Mouse (Mus musculus) E14TG2a.4 (cell line): ENCODE measurements at regions not wholly inside any gene's neighbourhood (a gene's known extent, or its start where the extent isn't known, plus 50 kb on each side); places are given as distances from the start of the nearest gene placed in this dataset.
"Not testable (repeated sequence)": the region's sequence is repeated elsewhere in the genome, so short reads cannot be mapped to it uniquely, and the experiment has no call there.

Experiments used
- H3K27me3 ChIP-seq: 2 replicates; pipeline ENCODE4 v1.6.1; 2014; ENCODE audit warnings: low read length, control low read depth; ENCODE audit not compliant: insufficient read depth
- H3K36me3 ChIP-seq: 2 replicates; pipeline ENCODE4 v1.6.1; 2014; ENCODE audit warnings: low read length, control low read depth; ENCODE audit not compliant: insufficient read depth
- H3K4me1 ChIP-seq: replicated peaks from 2 replicates; pipeline ENCODE4 v1.6.1; 2014; ENCODE audit warnings: low read depth, low read length, control low read depth
- H3K4me3 ChIP-seq: replicated peaks from 2 replicates; pipeline ENCODE4 v1.5.1; 2014; ENCODE audit warnings: mild to moderate bottlenecking, low read length
- H3K9me3 ChIP-seq: 2 replicates; pipeline ENCODE4 v1.6.1; 2014; ENCODE audit warnings: low read length, control low read depth
- CTCF ChIP-seq: conservative IDR thresholded peaks from 2 replicates; pipeline ENCODE4 v1.5.1; 2014; ENCODE audit warnings: low read length
- NANOG ChIP-seq: IDR thresholded peaks from 2 replicates; pipeline ENCODE4 v1.6.1; 2014; ENCODE audit warnings: borderline replicate concordance, low read length, mixed read lengths
- POU5F1 ChIP-seq: IDR thresholded peaks from 2 replicates; pipeline ENCODE4 v1.6.1; 2014; ENCODE audit warnings: low read length, borderline replicate concordance

DNA sequence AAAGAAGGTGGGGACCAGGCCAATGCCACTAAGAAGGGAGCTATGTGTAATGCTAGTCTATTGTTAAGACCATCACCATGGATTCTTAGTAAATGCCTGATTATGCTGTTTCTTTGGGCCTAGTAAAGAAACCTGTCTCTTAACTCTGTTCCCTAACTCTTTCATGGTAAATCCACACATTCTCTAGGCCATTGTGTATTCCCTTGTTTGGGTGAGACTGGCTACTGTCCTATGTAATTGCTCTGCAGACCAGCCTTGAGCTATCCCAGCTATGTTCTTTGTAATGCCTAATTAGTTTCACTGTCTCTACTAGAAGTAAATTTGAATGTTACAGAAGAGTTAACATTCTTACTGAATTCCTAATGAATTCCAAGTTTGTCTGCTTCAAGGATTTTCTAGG, 186.9 kb upstream of the Gm10750 start:
- Histone ChIP-seq H3K9me3 (no peaks in the 10 kb centered on the region), H3K4me3 (no peak overlapping the region), H3K4me1 (0 out of 2 replicates have a peak, but pooled peaks cover 10% of the 10 kb centered on the region), H3K36me3 (no peaks in the 10 kb centered on the region), H3K27me3 (no peaks in the 10 kb centered on the region)
- no peak for TF ChIP-seq POU5F1
- peak; percentile 77; the same call in 1 of the 2 replicates for TF ChIP-seq NANOG
- TF ChIP-seq CTCF: no peak

- H3K9me3 ChIP-seq: no peaks in the 10 kb centered on the region
- TF ChIP-seq CTCF: peak; percentile 47
- no peak for TF ChIP-seq NANOG
- TF ChIP-seq POU5F1: no peak
- H3K36me3 ChIP-seq: no peaks in the 10 kb centered on the region
- no peaks in the 10 kb centered on the region for H3K27me3 ChIP-seq
- H3K4me1 ChIP-seq: no peaks in the 10 kb centered on the region
- H3K4me3 ChIP-seq: no peak overlapping the region
Observed at GRCm38 (mm10) chr2:149195736-149196135, 178.7 kb upstream of the Gm10750 start.

DNA sequence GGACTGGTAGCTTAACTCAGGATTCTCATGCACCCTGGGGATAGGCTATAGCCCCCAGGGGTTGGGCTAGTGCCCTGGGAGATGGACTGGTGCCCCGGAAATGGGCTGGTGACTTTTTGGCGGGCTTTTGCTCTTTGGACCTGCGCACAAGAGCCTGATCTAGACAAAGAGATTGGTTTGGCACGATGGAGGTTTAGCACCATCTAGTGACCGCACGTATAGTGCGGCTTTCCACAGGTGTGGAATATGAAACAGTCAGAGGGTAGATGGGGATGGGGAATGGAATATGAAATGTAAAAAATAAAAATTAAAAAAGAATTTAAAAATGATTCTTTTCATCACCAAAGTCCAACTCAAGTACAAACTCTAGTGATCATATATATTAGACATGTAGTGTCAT, 141.4 kb upstream of the Gm10750 start:
- H3K36me3 ChIP-seq, H3K27me3 ChIP-seq, H3K4me3 ChIP-seq, H3K4me1 ChIP-seq, H3K9me3 ChIP-seq: not testable (repeated sequence)
- peak; percentile 45 for TF ChIP-seq CTCF

DNA sequence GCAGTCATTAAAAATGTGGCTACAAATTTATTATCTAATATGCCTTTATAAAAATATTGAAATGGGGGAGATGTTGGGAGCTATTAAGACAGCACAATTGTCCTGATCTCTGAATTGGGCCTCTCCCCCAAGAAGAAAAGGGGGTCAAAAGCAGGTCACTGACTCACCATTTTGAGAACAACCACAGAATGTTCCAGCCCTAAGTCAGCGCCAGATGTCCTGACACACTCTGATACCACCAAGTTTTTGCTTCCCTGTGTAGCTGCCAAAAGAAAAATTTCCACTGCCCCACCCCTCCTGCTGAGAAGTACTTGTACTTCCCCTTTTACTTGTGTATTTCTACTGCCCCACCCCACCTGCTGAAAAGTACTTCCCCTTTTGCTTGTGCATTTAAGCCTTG, 92.5 kb upstream of the Gm10750 start:
- peaks cover 53% of the 10 kb centered on the region for H3K9me3 ChIP-seq
- H3K4me3 ChIP-seq, H3K4me1 ChIP-seq, H3K27me3 ChIP-seq, H3K36me3 ChIP-seq: not testable (repeated sequence)

- no peak overlapping the region for H3K4me3 ChIP-seq
- no peak for TF ChIP-seq NANOG
- TF ChIP-seq POU5F1: no peak
- TF ChIP-seq CTCF: no peak
- no peaks in the 10 kb centered on the region for H3K9me3 ChIP-seq
- H3K4me1 ChIP-seq: no peaks in the 10 kb centered on the region
- H3K27me3 ChIP-seq: no peaks in the 10 kb centered on the region
- H3K36me3 ChIP-seq: no peaks in the 10 kb centered on the region
Observed at GRCm38 (mm10) chr2:149092146-149092545, 75.1 kb upstream of the Gm10750 start.
